Mouse (Mus musculus): Measurements from ENCODE around the gene Tbl3.
"Not testable (repeated sequence)": the region's sequence is repeated elsewhere in the genome, so short reads cannot be mapped to it uniquely, and the experiment has no call there.

The Tbl3 gene

GRCm38 (mm10) chr17:24727618-24728017 is 20.2 kb upstream of the Tbl3 start, which contains the start of gene Rpl3l:
TSS of gene Rpl3l (plus strand) at chr17:24727820.
- DNase-seq (ENCODE audit: low spot score): no peak

DNA sequence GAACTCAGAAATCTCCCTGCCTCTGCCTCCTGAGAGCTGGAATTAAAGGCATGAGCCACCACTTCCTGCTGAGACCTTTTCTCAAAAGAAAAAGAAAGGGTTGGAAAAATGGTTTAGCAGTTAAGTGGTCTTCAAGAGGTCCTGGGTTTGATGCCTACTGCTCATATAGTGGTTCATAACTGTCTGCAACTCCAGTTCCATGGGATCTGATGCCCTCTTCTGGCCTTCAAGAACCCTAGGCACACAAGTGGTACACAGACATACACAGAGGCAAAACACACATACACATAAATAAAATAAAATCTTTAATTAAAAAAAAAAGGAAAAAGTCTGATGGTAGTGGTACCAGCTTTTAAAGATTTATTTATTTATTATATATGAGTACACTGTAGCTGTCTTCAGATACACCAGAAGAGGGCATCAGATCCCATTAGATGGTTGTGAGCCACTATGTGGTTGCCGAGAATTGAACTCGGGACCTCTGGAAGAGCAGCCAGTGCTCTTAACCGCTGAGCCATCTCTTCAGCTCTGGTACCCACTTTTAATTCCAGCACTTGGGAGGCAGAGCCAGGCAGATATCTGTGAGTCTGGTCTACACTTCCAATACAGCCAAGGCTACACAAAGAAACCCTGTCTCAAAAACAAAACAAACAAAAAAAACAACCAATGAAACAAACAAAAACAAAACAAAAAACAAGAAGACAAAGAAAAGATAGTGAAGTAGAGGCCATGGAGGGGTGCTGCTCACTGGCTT is 18.4 kb upstream of the Tbl3 start:
- DNase-seq (ENCODE audit: low spot score): no peak

GRCm38 (mm10) chr17:24724184-24724583 is 16.7 kb upstream of the Tbl3 start, which contains the start of gene Ndufb10:
TSS of gene Ndufb10 (minus strand) at chr17:24724478.
- peak; percentile 94 for DNase-seq (ENCODE audit: low spot score)

GRCm38 (mm10) chr17:24723881-24724180 is 16.4 kb upstream of the Tbl3 start:
- no peak for DNase-seq (ENCODE audit: low spot score)

DNA sequence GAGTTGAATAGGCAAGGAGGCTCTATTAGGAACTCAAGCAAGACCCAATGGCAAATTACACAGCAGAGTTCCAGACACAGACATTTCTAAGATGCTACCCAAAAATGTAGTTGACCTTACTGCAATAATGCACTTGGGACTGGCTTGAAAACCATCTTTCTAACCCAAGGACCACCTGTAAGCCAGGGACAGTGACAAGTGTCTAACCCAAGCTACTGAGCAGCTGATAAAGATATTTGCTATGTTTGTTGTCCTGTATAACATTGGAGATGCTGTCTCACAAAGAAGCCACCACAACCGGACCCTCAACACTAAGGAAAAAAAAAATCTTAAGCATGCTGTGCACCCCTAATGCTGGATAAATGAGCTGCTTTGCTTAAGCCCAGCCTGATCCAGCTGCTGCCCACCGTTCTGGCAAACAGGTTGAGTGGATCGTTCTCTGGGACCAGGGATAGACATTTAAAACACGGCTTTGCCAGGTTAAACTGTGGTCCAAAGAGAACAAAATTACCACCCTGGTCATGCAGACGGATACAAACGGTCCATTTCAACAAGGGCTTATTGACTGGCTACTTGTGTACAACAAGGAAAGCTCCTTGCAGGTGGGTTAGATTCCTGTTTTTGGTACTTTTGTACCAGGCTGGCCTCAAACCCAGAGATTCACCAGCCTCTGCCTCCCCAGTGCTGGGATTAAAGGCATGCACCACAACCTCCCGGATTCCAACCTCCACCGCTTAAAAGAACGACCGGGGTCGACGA is 15.8 kb upstream of the Tbl3 start:
- DNase-seq (ENCODE audit: low spot score): no peak

DNA sequence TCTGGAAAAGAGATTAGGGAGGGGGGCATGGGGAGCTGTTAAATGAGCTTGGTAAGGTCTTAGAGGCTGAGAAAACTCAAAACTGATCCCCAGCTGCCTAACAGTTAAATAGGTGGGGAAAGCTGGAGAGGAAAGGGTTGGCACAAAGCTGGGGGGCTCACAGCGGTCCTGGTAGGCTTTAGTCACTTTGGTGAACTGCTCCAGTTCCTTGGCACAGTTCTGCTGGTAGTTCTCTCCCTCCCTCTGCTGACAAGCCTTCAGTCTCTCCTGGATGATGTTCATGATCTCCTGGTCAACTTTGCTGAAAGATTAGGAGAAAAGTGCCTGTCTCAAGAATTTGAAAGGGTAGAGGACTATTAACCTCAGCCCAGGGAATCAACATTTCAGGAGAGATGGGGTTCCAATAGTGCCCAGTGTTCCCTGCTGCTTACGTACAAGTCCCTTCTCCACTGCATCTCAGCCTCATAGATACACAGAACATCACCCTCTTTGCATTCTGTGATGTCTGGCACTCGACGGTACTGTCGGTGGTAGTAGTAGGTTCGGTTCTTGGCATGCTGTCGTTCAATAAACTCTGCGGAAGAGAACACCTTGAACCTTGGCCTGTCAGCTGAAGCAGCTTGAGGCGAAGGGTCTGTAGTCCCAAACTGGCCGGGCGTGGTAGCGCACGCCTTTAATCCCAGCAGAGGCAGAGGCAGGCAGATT is 14.9 kb upstream of the Tbl3 start:
- no peak for DNase-seq (ENCODE audit: low spot score)

- not testable (repeated sequence) for DNase-seq (ENCODE audit: low spot score)
These were observed 14.0 kb upstream of the Tbl3 start for GRCm38 (mm10) chr17:24721383-24721955.

GRCm38 (mm10) chr17:24720616-24721015 is 13.2 kb upstream of the Tbl3 start:
- not testable (repeated sequence) for DNase-seq (ENCODE audit: low spot score)

DNA sequence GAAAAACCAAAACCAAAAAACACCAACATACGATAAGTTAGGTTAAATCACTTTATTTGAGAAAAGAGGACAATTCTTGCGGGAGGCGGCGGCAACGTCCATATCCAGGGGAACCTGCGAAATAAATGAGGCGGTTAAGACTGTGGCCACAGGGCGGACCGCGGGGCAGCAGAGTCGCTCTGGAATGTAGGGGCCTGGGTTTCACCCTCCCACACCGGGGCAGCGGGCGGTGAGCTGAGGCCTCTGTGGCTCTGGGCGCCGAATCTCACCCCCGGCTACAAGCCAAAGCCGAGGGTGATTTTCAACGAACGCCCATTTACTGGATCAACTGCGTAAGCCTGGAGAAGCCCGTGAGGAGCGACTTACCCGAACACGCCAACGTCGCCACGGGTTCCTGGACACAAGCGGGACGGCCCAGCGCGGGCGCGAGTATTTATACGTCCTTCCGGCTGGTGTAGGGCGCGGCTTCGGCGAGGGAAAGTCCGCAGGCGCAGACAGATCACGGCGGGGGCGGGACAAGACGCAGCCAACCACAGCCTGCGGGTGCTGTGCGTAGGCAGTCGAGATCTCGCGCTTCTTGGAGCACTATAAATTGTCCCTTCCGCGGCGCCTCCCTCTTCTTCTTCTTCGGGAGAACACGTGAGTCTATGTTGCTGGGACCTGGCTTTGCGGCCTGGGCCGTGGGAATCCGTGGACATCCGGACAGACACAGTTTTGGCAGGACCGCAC is 12.2 kb upstream of the Tbl3 start:
- DNase-seq (ENCODE audit: low spot score): peak; percentile 98

DNA sequence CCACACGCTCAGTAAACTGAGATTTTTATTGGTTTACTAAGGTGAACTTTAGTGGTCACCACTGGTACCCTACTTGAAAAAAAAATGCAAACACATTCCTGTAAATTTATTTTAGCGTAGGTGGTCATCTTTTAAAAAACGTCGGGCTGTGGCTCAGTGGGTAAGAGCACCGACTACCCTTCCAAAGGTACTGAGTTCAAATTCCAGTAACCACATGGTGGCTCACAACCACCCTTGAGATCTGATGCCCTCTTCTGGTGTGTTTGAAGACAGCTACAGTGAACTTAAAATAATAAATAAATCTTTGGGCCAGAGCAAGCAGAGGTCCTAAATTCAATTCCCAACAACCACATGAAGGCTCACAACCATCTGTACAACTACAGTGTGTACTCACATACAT is 11.5 kb upstream of the Tbl3 start:
- DNase-seq (ENCODE audit: low spot score): not testable (repeated sequence)

DNA sequence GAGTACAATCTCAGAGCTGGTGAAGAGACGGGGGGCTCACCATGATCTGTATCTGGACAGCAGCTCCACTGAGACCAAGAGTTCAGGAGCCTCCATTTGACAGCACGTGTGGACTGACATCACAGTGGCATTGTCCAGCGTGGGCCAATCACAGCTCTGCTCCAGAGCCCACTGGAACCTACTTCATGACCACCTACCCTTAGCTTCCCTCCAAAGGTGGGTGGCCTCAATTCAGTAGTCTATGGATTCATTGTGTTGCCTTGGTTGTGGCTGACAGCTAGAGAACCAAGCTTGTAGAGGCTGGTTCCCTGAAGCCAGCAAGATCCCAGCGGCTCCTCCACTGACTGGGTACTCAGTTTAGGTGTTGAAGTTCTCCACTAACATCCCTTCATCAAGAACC is 10.5 kb upstream of the Tbl3 start, which contains the start of the genes Rnf151 and Rps2:
Gene Rnf151, minus strand, starts transcription at position 121 of the 400 bp plus-strand sequence.
Gene Rps2, plus strand, starts transcription at position 174 of the 400 bp plus-strand sequence.
- DNase-seq (ENCODE audit: low spot score): no peak

DNA sequence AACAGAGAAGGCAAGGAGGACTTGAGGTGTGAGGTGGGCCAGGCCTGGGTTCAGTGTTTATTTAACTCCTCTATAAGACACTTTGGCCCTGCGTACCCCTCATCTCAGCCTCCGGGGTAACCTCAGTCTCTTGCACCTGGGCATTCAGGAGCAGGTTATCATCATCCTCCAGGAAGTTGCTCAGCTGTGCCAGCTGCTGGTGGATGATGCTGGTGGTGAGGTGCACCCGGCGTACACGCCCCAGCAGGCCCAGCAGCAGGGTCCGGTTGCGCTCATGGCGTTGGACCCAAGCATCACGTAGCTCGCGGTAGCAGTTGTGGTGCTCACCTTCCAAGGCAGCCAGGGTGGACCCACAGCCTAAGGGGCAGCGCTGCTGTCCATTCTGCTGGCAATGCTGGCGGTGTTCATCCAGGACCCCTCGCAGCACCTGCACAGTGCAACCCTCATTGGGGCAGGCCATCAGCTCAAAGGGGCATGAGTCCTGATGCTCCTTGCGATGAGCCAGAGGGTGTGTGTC is 8.8 kb upstream of the Tbl3 start:
- DNase-seq (ENCODE audit: low spot score): no peak

DNA sequence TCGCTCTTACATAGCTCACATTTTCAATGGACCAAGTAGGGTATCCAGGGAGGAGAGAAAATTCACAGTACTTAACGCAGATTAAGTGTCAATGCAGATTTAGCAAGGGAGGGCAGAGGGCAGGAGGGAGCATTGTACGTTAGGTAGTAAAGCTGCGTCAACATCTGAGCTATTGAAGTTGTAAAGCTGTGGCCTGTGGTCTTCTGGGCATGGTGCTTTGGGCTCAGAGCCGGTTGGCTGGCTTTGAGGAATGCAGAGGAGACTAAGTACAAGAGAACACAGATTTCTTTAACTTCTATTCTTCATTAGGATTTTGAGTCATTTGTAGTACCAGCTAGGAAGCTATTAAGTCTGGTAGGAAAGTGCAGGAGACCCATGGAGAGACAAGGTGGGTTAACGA is 8.1 kb upstream of the Tbl3 start:
- DNase-seq (ENCODE audit: low spot score): no peak

- DNase-seq (ENCODE audit: low spot score): no peak
These were observed 1.2 kb upstream of the Tbl3 start for GRCm38 (mm10) chr17:24708646-24709045.

GRCm38 (mm10) chr17:24707801-24708425 is 453 bp upstream of the Tbl3 start:
- peak; percentile 30 for DNase-seq (ENCODE audit: low spot score)

DNA sequence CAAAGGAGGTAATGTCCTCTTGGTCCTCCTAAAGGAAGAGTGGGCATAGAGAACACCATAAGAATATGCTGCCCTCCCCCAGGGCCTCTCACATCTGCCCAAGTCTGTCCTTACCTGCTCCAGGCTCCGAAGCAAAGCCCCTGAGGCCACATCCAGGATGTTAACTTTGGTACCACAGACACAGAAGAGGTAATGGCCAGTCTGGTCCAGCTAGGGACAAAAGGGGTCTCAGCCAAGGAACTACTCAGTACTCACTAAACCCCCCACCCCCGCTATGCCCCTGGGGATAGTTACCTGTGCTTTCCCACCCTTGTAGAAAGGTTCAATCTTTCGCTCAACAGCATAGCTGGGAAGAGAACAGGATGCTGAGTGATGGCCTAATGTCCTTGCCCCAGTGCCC is 1.6 kb downstream of the Tbl3 start:
- DNase-seq (ENCODE audit: low spot score): no peak

GRCm38 (mm10) chr17:24701251-24701650 is 6.2 kb downstream of the Tbl3 start:
- no peak for DNase-seq (ENCODE audit: low spot score)

- no peak for DNase-seq (ENCODE audit: low spot score)
These were observed 8.0 kb downstream of the Tbl3 start for GRCm38 (mm10) chr17:24699473-24699872.

GRCm38 (mm10) chr17:24698715-24699114 is 8.7 kb downstream of the Tbl3 start:
- no peak for DNase-seq (ENCODE audit: low spot score)

DNA sequence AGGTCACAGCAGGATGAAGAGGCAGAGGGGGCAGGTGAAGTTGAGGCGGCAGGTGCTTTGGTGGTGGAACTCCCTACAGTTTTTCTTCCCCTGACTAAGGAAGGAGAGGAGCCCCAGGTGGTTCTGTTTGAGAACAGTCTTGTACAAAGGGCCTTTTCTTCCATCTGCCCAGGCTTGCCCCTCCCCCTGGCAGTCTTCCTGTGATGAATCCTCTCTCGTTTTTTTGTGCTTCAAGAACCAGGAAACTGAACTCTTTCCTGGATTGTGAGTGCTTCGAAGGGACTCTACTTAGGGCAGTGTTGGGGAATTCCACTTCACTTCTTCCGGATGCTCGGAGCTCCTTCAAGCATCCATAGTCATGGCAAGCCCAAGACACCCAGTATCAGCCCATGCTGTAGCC is 9.5 kb downstream of the Tbl3 start:
- DNase-seq (ENCODE audit: low spot score): no peak

Measured in T-cell, adult 2 months (primary cell).